Mouse (Mus musculus) Patski (cell line): Measurements from ENCODE around the gene Celsr2. TPM values are rescaled to one million over a fixed set of nuclear protein-coding genes. Genes with fewer than 3 reads are reported as not detected.

Experiments
- ATAC-seq: fragments of 100-300 bp; one replicate; pipeline ENCODE4 v1.8.0; 2021
- CTCF ChIA-PET: fragments of 350-600 bp; sonication (Branson Sonifier 250); formaldehyde crosslinking; loops from one replicate; lab custom pipeline; 2022; ENCODE audit warnings: inconsistent platforms; lab: Charles Lee
- POLR2A ChIA-PET: fragments of 350-600 bp; sonication (Branson Sonifier 250); formaldehyde crosslinking; loops from one replicate; lab custom pipeline; 2022; ENCODE audit warnings: antibody characterized with exemption, inconsistent platforms; lab: Charles Lee
- DNase-seq: peaks from one replicate; pipeline ENCODE4 v3.0.0-alpha.2; 2011; ENCODE audit warnings: low read depth, low spot score
- H3K27me3 ChIP-seq: fragments of 371-371 bp; one replicate; pipeline ENCODE4 v1.5.1; 2021
- CTCF ChIP-seq: fragments of 100-300 bp; IDR thresholded peaks from one replicate; pipeline ENCODE4 v1.5.1; 2021
- in situ Hi-C: fragments of 300-500 bp; cut with MboI; formaldehyde crosslinking; loops from 3 replicates; pipeline ENCODE4 v1.11.1; 2018; ENCODE audit warnings: low pct_unique_long_range_greater_than_20kb, mixed read lengths
- polyA plus RNA-seq: library from polyadenylated mRNA; unstranded; gene quantifications from one replicate; pipeline ENCODE4 v1.2.3, GENCODE M21; 2021

The Celsr2 gene
- polyA plus RNA-seq, 1 experiment from 2014 or later, result 90.1 TPM

GRCm38 (mm10) chr3:108383485-108384354 lies 31.6 kb downstream of the Celsr2 start, which contains the start of gene Psrc1:
Gene Psrc1 (plus strand): TSS chr3:108383839.
- peak; percentile 92 for ATAC-seq
- no peaks in the 10 kb centered on the region for H3K27me3 ChIP-seq
- no peak for TF ChIP-seq CTCF
- POLR2A ChIA-PET, result interaction anchor here (0.8 to 1.4 kb wide), 3 partner anchors 20 to 101 kb away, joined by 3 to 6 read pairs (median 3); no protein-coding TSS in a partner anchor
- DNase-seq, result no peak
- in situ Hi-C loops, result no loop called here
- CTCF ChIA-PET, result interaction anchor here (1.1 to 3.9 kb wide), 4 partner anchors 9 to 103 kb away, joined by 3 to 39 read pairs (median 6); partner anchors contain the start of gene Mybphl

- ChIA-PET POLR2A (interaction anchor here (0.5 to 1.0 kb wide), 6 partner anchors 12 to 320 kb away, joined by 3 to 9 read pairs (median 4); no protein-coding TSS in a partner anchor), CTCF (interaction anchor here (1.0 to 3.9 kb wide), 7 partner anchors 11 to 181 kb away, joined by 3 to 39 read pairs (median 3); partner anchors contain the start of gene Tmem167b)
- ATAC-seq (no peak), DNase-seq (no peak)
- in situ Hi-C loops, result no loop called here
- TF ChIP-seq CTCF, result no peak
- no peaks in the 10 kb centered on the region for H3K27me3 ChIP-seq
Measured at GRCm38 (mm10) chr3:108381945-108382875, 33.1 kb downstream of the Celsr2 start.

- ATAC-seq, result no peak
- ChIA-PET POLR2A (no interaction called here), CTCF (interaction anchor here (3.2 to 3.9 kb wide), 2 partner anchors 21 to 99 kb away, joined by 9 to 39 read pairs; no protein-coding TSS in a partner anchor)
- in situ Hi-C loops, result no loop called here
- no peaks in the 10 kb centered on the region for H3K27me3 ChIP-seq
- TF ChIP-seq CTCF, result no peak
- no peak for DNase-seq
Measured at GRCm38 (mm10) chr3:108380695-108381094, 34.7 kb downstream of the Celsr2 start.

GRCm38 (mm10) chr3:108378875-108379663 lies 36.3 kb downstream of the Celsr2 start:
- H3K27me3 ChIP-seq, result no peaks in the 10 kb centered on the region
- in situ Hi-C loops, result no loop called here
- CTCF ChIA-PET, result interaction anchor here (1.4 to 8.8 kb wide), 5 partner anchors 9 to 96 kb away, joined by 3 to 45 read pairs (median 9); partner anchors contain the start of gene Sort1
- ATAC-seq (no peak), DNase-seq (no peak)
- TF ChIP-seq CTCF, result no peak
- POLR2A ChIA-PET, result interaction anchor here (0.7 to 2.2 kb wide), 2 partner anchors 16 to 96 kb away, joined by 3 to 7 read pairs; no protein-coding TSS in a partner anchor

- ATAC-seq, result peak; percentile 64
- in situ Hi-C loops, result no loop called here
- TF ChIP-seq CTCF, result no peak
- DNase-seq, result no peak
- H3K27me3 ChIP-seq, result no peaks in the 10 kb centered on the region
- POLR2A ChIA-PET, result interaction anchor here (0.5 kb wide), 1 partner anchor 124 kb away, joined by 3 read pairs; no protein-coding TSS in a partner anchor
- CTCF ChIA-PET, result interaction anchor here (1.8 to 8.8 kb wide), 3 partner anchors 9 to 90 kb away, joined by 5 to 45 read pairs (median 8); no protein-coding TSS in a partner anchor
Measured at GRCm38 (mm10) chr3:108372691-108373090, 42.7 kb downstream of the Celsr2 start.

GRCm38 (mm10) chr3:108372274-108372673 lies 43.1 kb downstream of the Celsr2 start:
- DNase-seq (no peak), ATAC-seq (peak; percentile 9)
- CTCF ChIA-PET, result interaction anchor here (1.8 to 8.8 kb wide), 3 partner anchors 8 to 90 kb away, joined by 5 to 45 read pairs (median 8); no protein-coding TSS in a partner anchor
- no peak for TF ChIP-seq CTCF
- in situ Hi-C loops, result no loop called here
- H3K27me3 ChIP-seq, result no peaks in the 10 kb centered on the region
- POLR2A ChIA-PET, result interaction anchor here (0.5 kb wide), 1 partner anchor 124 kb away, joined by 3 read pairs; no protein-coding TSS in a partner anchor

GRCm38 (mm10) chr3:108368721-108369120 lies 46.6 kb downstream of the Celsr2 start:
- DNase-seq (no peak), ATAC-seq (no peak)
- POLR2A ChIA-PET, result no interaction called here
- no peak for TF ChIP-seq CTCF
- no peaks in the 10 kb centered on the region for H3K27me3 ChIP-seq
- in situ Hi-C loops, result no loop called here
- CTCF ChIA-PET, result interaction anchor here (0.7 kb wide), 1 partner anchor 14 kb away, joined by 3 read pairs; no protein-coding TSS in a partner anchor

- DNase-seq (no peak), ATAC-seq (no peak)
- TF ChIP-seq CTCF, result no peak
- H3K27me3 ChIP-seq, result no peaks in the 10 kb centered on the region
- in situ Hi-C loops, result no loop called here
- ChIA-PET POLR2A (no interaction called here), CTCF (no interaction called here)
Measured at GRCm38 (mm10) chr3:108367828-108368227, 47.5 kb downstream of the Celsr2 start.

GRCm38 (mm10) chr3:108367173-108367572 lies 48.2 kb downstream of the Celsr2 start:
- DNase-seq (no peak), ATAC-seq (no peak)
- POLR2A ChIA-PET, result no interaction called here
- no peaks in the 10 kb centered on the region for H3K27me3 ChIP-seq
- in situ Hi-C loops, result no loop called here
- CTCF ChIA-PET, result interaction anchor here (0.7 to 4.7 kb wide), 5 partner anchors 13 to 67 kb away, joined by 3 to 23 read pairs (median 3); no protein-coding TSS in a partner anchor
- no peak for TF ChIP-seq CTCF
